ENCODE assay signal across 15 mouse cellular contexts in genomic region chr3:38939573-38939972, GRCm38 (mm10). TPM values are rescaled to one million over a fixed set of nuclear protein-coding genes. Genes with fewer than 3 reads are reported as not detected.
DNase-seq lines count a peak whose midpoint lies in the region; ATAC-seq lines count a peak whose summit lies in the region.
"Had no signal": no experiment of that assay in that cellular context is flagged by ENCODE, and none has a peak within 500 bp of the region (broad histone marks: within the 10 kb centered on the region; RNA-seq: fewer than 3 reads in every experiment).

No protein-coding gene starts in this region.

- no peak overlapping the region for H3K4me3 ChIP-seq in hindbrain, embryonic 10.5 days
- H3K4me3 ChIP-seq in hindbrain, embryonic 13.5 days, result no peak overlapping the region
- H3K4me3 ChIP-seq: embryonic facial prominence, embryonic 10.5 days; intestine, embryonic 15.5 days; liver, embryonic 13.5 days had no signal

- ATAC-seq in hindbrain, embryonic 13.5 days (ENCODE audit: low FRiP score), result no peak
- ATAC-seq: intestine, embryonic 15.5 days had no signal

- 12% methylated on average over 3 of the region's 3 CpGs for WGBS in hindbrain, embryonic 10.5 days
- 14% methylated on average over 3 of the region's 3 CpGs for WGBS in hindbrain, embryonic 13.5 days

- no peak overlapping the region for H3K4me2 ChIP-seq in hindbrain, embryonic 13.5 days
- H3K4me2 ChIP-seq: intestine, embryonic 15.5 days; liver, embryonic 13.5 days had no signal

- H3K36me3 ChIP-seq in hindbrain, embryonic 10.5 days, result peaks cover 21% of the 10 kb centered on the region
- H3K36me3 ChIP-seq in hindbrain, embryonic 13.5 days, result peaks cover 9% of the 10 kb centered on the region
- H3K36me3 ChIP-seq: G1E; intestine, embryonic 15.5 days; liver, embryonic 13.5 days had no signal

- H3K27ac ChIP-seq in hindbrain, embryonic 10.5 days, result peak overlapping the region; percentile 70
- H3K27ac ChIP-seq in hindbrain, embryonic 13.5 days, result no peak overlapping the region
- H3K27ac ChIP-seq: embryonic facial prominence, embryonic 10.5 days; intestine, embryonic 15.5 days; liver, embryonic 13.5 days had no signal

- DNase-seq in adrenal gland, postnatal 25 days, result peak; percentile 34
- DNase-seq in adrenal gland, adult 18-20 months (ENCODE audit: low spot score in 2 of 2), result no peak
- peak; percentile 26 for DNase-seq in hindbrain, embryonic 10.5 days (ENCODE audit: low spot score)
- peak; percentile 3 for DNase-seq in ovary, adult 18-20 months (ENCODE audit: low spot score)
- no peak for DNase-seq in ovary, postnatal 10 days (ENCODE audit: low spot score)
- no peak for DNase-seq in cerebellum, postnatal 4 days (ENCODE audit: low spot score in 2 of 2)
- no peak for DNase-seq in spleen, postnatal 4 days (ENCODE audit: low spot score in 2 of 2)
- DNase-seq: cerebellum, adult 11-12 months; gastrocnemius, postnatal 36 days; liver, embryonic 13.5 days; right cerebral cortex, adult 18-20 months had no signal

- no peak overlapping the region for H3K9ac ChIP-seq in hindbrain, embryonic 13.5 days
- H3K9ac ChIP-seq: intestine, embryonic 15.5 days; liver, embryonic 13.5 days had no signal

- peaks cover 22% of the 10 kb centered on the region for H3K4me1 ChIP-seq in hindbrain, embryonic 10.5 days (replicated peaks)
- peaks cover 34% of the 10 kb centered on the region for H3K4me1 ChIP-seq in hindbrain, embryonic 13.5 days (replicated peaks)
- H3K4me1 ChIP-seq: intestine, embryonic 15.5 days; liver, embryonic 13.5 days had no signal

- no peaks in the 10 kb centered on the region for H3K9me3 ChIP-seq in hindbrain, embryonic 10.5 days
- no peaks in the 10 kb centered on the region for H3K9me3 ChIP-seq in hindbrain, embryonic 13.5 days
- H3K9me3 ChIP-seq: embryonic facial prominence, embryonic 10.5 days; intestine, embryonic 15.5 days; liver, embryonic 13.5 days had no signal

- H3K27me3 ChIP-seq in hindbrain, embryonic 10.5 days (ENCODE audit: insufficient read depth, poor library complexity, severe bottlenecking), result no peaks in the 10 kb centered on the region
- H3K27me3 ChIP-seq in hindbrain, embryonic 13.5 days, result no peaks in the 10 kb centered on the region
- H3K27me3 ChIP-seq: intestine, embryonic 15.5 days; liver, embryonic 13.5 days had no signal

RNA-seq across cellular contexts. Expression of gene Fat4, which starts 52.8 kb away (rescaled TPM):
- total RNA-seq in adrenal gland, postnatal 25 days (2021), result 23.7 and 39.6 TPM in 2 replicates
- total RNA-seq in adrenal gland, adult 18-20 months (2021), result 10 to 100 TPM in 1 of 2 experiments, 1 to 10 TPM in 1; 3.0 to 12.2 TPM
- 6.6 and 10.3 TPM in 2 replicates for polyA plus RNA-seq in hindbrain, embryonic 10.5 days (2016; fragmentation: Nextera tagmentation; extraction: Ambion mirVana)
- 9.9 and 10.0 TPM in 2 replicates for polyA plus RNA-seq in hindbrain, embryonic 13.5 days (2015; fragmentation: Nextera tagmentation; extraction: Ambion mirVana)
- polyA plus RNA-seq: G1E had no signal

Comparison
In these comparisons a context has a peak if more than half of its experiments do, and no peak if none do; other contexts are left out.
1. DNase-seq: peak in adrenal gland, postnatal 25 days (single experiment), hindbrain, embryonic 10.5 days (single experiment) and ovary, adult 18-20 months (single experiment); none in adrenal gland, adult 18-20 months (0 of 2), ovary, postnatal 10 days (single experiment), cerebellum, postnatal 4 days (0 of 2) and spleen, postnatal 4 days (0 of 2).